Mouse (Mus musculus) activated CD4-positive, CD25-positive, alpha-beta regulatory T cell, adult 4 months (primary cell): ENCODE measurements around the gene Csn3. TPM values are rescaled to one million over a fixed set of nuclear protein-coding genes. Genes with fewer than 3 reads are reported as not detected.

Source experiments
- ATAC-seq: one replicate; pipeline ENCODE4 v1.8.0; 2017
- polyA plus RNA-seq, 2 experiments: library from polyadenylated mRNA; unstranded; fragments of 100-300 nt; shearing (Covaris generic); gene quantifications; one replicate each; pipeline ENCODE4 v1.2.1; 2017

Gene Csn3
- not detected for polyA plus RNA-seq

- ATAC-seq = no peak
Measured at GRCm38 (mm10) chr5:87925372-87925771, at the start of gene Csn3. Gene Csn3, plus strand, starts transcription at chr5:87925579.

- ATAC-seq = no peak
Measured at GRCm38 (mm10) chr5:87884729-87885128, 40.6 kb upstream of the Csn3 start, which contains the start of gene Odam. Gene Odam, plus strand, starts transcription at chr5:87885029.

GRCm38 (mm10) chr5:87931603-87932002 is 6.2 kb downstream of the Csn3 start:
- ATAC-seq = no peak

- no peak for ATAC-seq
Measured at GRCm38 (mm10) chr5:87940752-87941151, 15.4 kb downstream of the Csn3 start.

GRCm38 (mm10) chr5:87942515-87942914 is 17.1 kb downstream of the Csn3 start:
- ATAC-seq = no peak

- ATAC-seq = no peak
Measured at GRCm38 (mm10) chr5:87951836-87952235, 26.5 kb downstream of the Csn3 start.

- ATAC-seq = no peak
Measured at GRCm38 (mm10) chr5:87969201-87969600, 43.8 kb downstream of the Csn3 start, which contains the start of the genes 2310003L06Rik and Gm28434. Gene 2310003L06Rik, plus strand, starts transcription at chr5:87969459. Gene Gm28434, plus strand, starts transcription at chr5:87969517.

- no peak for ATAC-seq
Measured at GRCm38 (mm10) chr5:87979139-87979538, 53.8 kb downstream of the Csn3 start, which contains the start of gene Cabs1. Gene Cabs1, plus strand, starts transcription at chr5:87979439.

Other genes with a start within 250 kb of the Csn3 start
- not detected for gene Csn2, start 225.9 kb upstream of the Csn3 start, polyA plus RNA-seq
- gene Csn1s2a, start 151.0 kb upstream of the Csn3 start, polyA plus RNA-seq = not detected
- under 1 TPM in 1 of 2 experiments, not detected in 1; 0.26 TPM for gene Csn1s2b, start 117.5 kb upstream of the Csn3 start, polyA plus RNA-seq
- not detected for gene Prr27, start 99.9 kb upstream of the Csn3 start, polyA plus RNA-seq
- not detected for gene Odam, start 40.5 kb upstream of the Csn3 start, polyA plus RNA-seq
- gene 2310003L06Rik, start 43.9 kb downstream of the Csn3 start, polyA plus RNA-seq = not detected
- gene Gm28434, start 43.9 kb downstream of the Csn3 start, polyA plus RNA-seq = not detected
- gene Cabs1, start 53.9 kb downstream of the Csn3 start, polyA plus RNA-seq = not detected
- not detected for gene Smr3a, start 77.0 kb downstream of the Csn3 start, polyA plus RNA-seq
- not detected for gene Smr2, start 161.0 kb downstream of the Csn3 start, polyA plus RNA-seq
- not detected for gene Gm11116, start 186.0 kb downstream of the Csn3 start, polyA plus RNA-seq
- gene Gm11115, start 228.5 kb downstream of the Csn3 start, polyA plus RNA-seq = not detected